Mouse (Mus musculus) limb, embryonic 14.5 days (tissue): ENCODE measurements around the gene Pik3c2g. TPM values are rescaled to one million over a fixed set of nuclear protein-coding genes. Genes with fewer than 3 reads are reported as not detected.
A peak's percentile ranks its signal among the peaks of the same experiment; 100 is the strongest.

ENCODE experiments used
- ATAC-seq: fragments of 200-750 bp; cut with Nextera tagmentation; 2 replicates; pipeline ENCODE4 v1.8.0; 2017; ENCODE audit warnings: low read depth, moderate number of reproducible peaks, moderate TSS enrichment; ENCODE audit not compliant: low FRiP score
- DNase-seq: peaks from one replicate; pipeline ENCODE4 v3.0.0-alpha.2; 2015; ENCODE audit warnings: low spot score
- H3K27ac ChIP-seq: fragments of 300-500 bp; sonication (generic); replicated peaks from 2 replicates; pipeline ENCODE4 v1.5.1; 2014; ENCODE audit warnings: low read depth, mild to moderate bottlenecking, low read length, moderate library complexity, mixed read lengths
- H3K27me3 ChIP-seq: fragments of 300-500 bp; sonication (generic); 2 replicates; pipeline ENCODE4 v1.6.1; 2014; ENCODE audit warnings: low read length, mixed read lengths; ENCODE audit not compliant: control insufficient read depth, insufficient read depth
- H3K36me3 ChIP-seq: fragments of 300-500 bp; sonication (generic); 2 replicates; pipeline ENCODE4 v1.6.1; 2014; ENCODE audit warnings: mild to moderate bottlenecking, low read length, moderate library complexity, mixed read lengths; ENCODE audit not compliant: control insufficient read depth, insufficient read depth
- H3K4me1 ChIP-seq: fragments of 300-500 bp; sonication (generic); 2 replicates; pipeline ENCODE4 v1.6.1; 2014; ENCODE audit warnings: antibody characterized with exemption, low read length, mixed read lengths; ENCODE audit not compliant: control insufficient read depth, insufficient read depth
- H3K4me2 ChIP-seq: fragments of 300-500 bp; sonication (generic); replicated peaks from 2 replicates; pipeline ENCODE4 v1.6.1; 2014; ENCODE audit warnings: low read depth, mild to moderate bottlenecking, low read length, moderate library complexity; ENCODE audit not compliant: severe bottlenecking
- H3K4me3 ChIP-seq: fragments of 300-500 bp; sonication (generic); replicated peaks from 2 replicates; pipeline ENCODE4 v1.5.1; 2014; ENCODE audit warnings: low read length
- H3K9ac ChIP-seq: fragments of 300-500 bp; sonication (generic); 2 replicates; pipeline ENCODE4 v1.6.1; 2014; ENCODE audit warnings: mild to moderate bottlenecking, low read depth, low read length, moderate library complexity; ENCODE audit not compliant: severe bottlenecking
- H3K9me3 ChIP-seq: fragments of 300-500 bp; sonication (generic); 2 replicates; pipeline ENCODE4 v1.6.1; 2016; ENCODE audit warnings: low read length; ENCODE audit not compliant: control insufficient read depth
- POLR2A ChIP-seq: fragments of 200-500 bp; IDR thresholded peaks from 2 replicates; pipeline ENCODE4 v1.8.0; 2012; ENCODE audit warnings: inconsistent platforms, mild to moderate bottlenecking, moderate library complexity, borderline replicate concordance; ENCODE audit not compliant: insufficient read depth, insufficient read length; ENCODE audit errors: extremely low read depth
- WGBS: fragments of 180-500 bp; shearing (Covaris S2); extraction: QIAGEN DNeasy Blood & Tissue Kit; methylation state at CpG from one replicate; pipeline ENCODE4 v1.1.7; 2014; 5-methylcytosine and 5-hydroxymethylcytosine counted together
- polyA plus RNA-seq, 2 experiments: library from polyadenylated mRNA; depleted of rRNA in 1 of 2; stranded (reverse) in 1 of 2; unstranded in 1 of 2; fragments of >200 nt; fragmentation: Nextera tagmentation in 1 of 2; extraction: Ambion mirVana in 1 of 2; gene quantifications; 2 replicates each; pipeline versions ENCODE4 v1.2.1 to v1.2.3; 2012 to 2014

Pik3c2g gene
- polyA plus RNA-seq, 2 experiments, result 0.54 to 1.8 TPM

DNA sequence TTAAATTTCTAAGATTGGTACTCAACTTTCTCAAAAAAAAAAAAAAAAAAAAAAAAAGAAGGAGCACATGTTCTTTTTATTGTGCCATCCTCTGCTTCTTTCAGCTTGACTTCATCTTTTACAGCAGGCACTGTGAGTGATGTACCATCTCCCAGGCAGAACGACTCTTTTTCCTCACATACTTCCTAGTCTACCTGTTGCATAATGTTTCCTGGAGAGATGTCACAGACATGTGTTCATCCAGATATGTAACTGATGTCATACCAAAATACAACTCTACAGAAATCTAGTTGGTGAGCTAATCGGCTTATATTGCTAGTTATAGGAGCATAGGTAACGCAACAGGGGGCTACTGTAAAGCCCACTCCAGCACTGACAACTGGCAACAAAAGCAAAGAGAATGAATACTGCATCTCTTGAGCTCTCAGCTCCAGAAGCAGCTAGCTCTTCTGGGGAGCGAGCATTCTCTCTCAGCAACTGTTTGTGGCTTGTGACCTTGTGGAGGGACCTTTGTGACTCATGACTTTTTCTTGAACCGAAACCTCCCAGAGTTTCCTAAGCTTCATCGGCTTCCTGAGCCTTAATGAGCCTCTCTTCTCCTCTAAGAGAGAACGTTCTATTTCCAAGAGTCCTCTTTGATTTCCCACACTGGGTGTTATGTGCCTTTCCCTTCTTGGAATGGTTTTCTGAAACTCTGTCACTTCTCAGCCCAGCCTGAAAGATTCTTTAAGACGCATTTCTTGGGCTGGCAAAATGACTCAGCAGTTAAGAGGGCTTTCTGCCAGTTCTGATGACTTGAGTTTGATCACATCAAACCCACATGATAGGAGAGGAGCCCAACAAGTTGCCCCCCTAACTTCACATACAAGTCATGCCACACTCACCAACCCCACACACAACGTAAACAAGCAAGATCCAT is 148.9 kb downstream of the Pik3c2g start:
- WGBS, result 88% methylated on average over 9 of the region's 9 CpGs
- no peak overlapping the region for H3K4me3 ChIP-seq
- DNase-seq (no peak), ATAC-seq (no peak)
- H3K4me2 ChIP-seq, result no peak overlapping the region
- H3K4me1 ChIP-seq, result no peaks in the 10 kb centered on the region
- no peaks in the 10 kb centered on the region for H3K36me3 ChIP-seq
- no peaks in the 10 kb centered on the region for H3K27me3 ChIP-seq
- H3K9ac ChIP-seq, result no peak overlapping the region
- no peak overlapping the region for H3K27ac ChIP-seq
- TF ChIP-seq POLR2A, result no peak
- no peaks in the 10 kb centered on the region for H3K9me3 ChIP-seq

DNA sequence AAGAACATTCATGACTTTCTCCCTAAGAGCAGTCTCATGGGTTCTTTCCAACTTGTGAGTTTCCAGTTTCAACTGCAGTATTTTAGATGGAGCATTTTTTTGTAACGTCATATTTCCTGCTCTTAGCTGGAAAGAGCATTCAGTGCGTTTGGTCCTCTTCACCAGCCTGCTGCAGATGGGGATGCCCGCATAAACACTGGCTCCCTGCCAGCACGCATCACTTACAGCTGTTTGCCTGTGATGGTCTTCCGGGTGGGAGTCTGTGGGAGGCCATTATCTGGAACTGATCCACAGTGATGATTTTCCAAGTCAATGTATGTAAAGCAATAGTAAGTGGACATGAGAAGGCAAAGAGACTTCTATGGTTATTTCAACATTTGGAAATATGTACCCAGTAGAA is 151.3 kb downstream of the Pik3c2g start:
- H3K9me3 ChIP-seq, result no peaks in the 10 kb centered on the region
- no peak overlapping the region for H3K27ac ChIP-seq
- no peak overlapping the region for H3K4me2 ChIP-seq
- DNase-seq (peak; percentile 12), ATAC-seq (no peak)
- H3K4me3 ChIP-seq, result no peak overlapping the region
- TF ChIP-seq POLR2A, result no peak
- no peaks in the 10 kb centered on the region for H3K4me1 ChIP-seq
- no peaks in the 10 kb centered on the region for H3K27me3 ChIP-seq
- no peak overlapping the region for H3K9ac ChIP-seq
- 44% methylated on average over 5 of the region's 5 CpGs for WGBS
- no peaks in the 10 kb centered on the region for H3K36me3 ChIP-seq

- Histone ChIP-seq H3K27ac (no peak overlapping the region), H3K9ac (no peak overlapping the region), H3K4me1 (no peaks in the 10 kb centered on the region), H3K27me3 (no peaks in the 10 kb centered on the region), H3K36me3 (no peaks in the 10 kb centered on the region), H3K9me3 (no peaks in the 10 kb centered on the region), H3K4me3 (no peak overlapping the region), H3K4me2 (no peak overlapping the region)
- ATAC-seq, result no peak
- no peak for TF ChIP-seq POLR2A
- WGBS, result 69% methylated on average over 12 of the region's 12 CpGs
- DNase-seq, result no peak
Observed at GRCm38 (mm10) chr6:139742693-139743432, 155.8 kb downstream of the Pik3c2g start.

GRCm38 (mm10) chr6:139746758-139747479 is 159.9 kb downstream of the Pik3c2g start:
- no peak overlapping the region for H3K9ac ChIP-seq
- WGBS, result 85% methylated on average over 7 of the region's 7 CpGs
- H3K4me1 ChIP-seq, result peaks cover 2% of the 10 kb centered on the region; the same call in 1 of the 2 replicates
- no peak overlapping the region for H3K4me2 ChIP-seq
- DNase-seq, result no peak
- no peak for TF ChIP-seq POLR2A
- H3K27me3 ChIP-seq, result no peaks in the 10 kb centered on the region
- no peak for ATAC-seq
- no peak overlapping the region for H3K27ac ChIP-seq
- no peak overlapping the region for H3K4me3 ChIP-seq
- H3K36me3 ChIP-seq, result no peaks in the 10 kb centered on the region
- H3K9me3 ChIP-seq, result no peaks in the 10 kb centered on the region

GRCm38 (mm10) chr6:139748091-139748771 is 161.2 kb downstream of the Pik3c2g start:
- 55% methylated on average over 13 of the region's 13 CpGs for WGBS

More at GRCm38 (mm10) chr6:139748091-139748771, 161.2 kb downstream of the Pik3c2g start:
- Histone ChIP-seq H3K27me3 (no peaks in the 10 kb centered on the region), H3K36me3 (no peaks in the 10 kb centered on the region), H3K4me1 (peaks cover 2% of the 10 kb centered on the region; the same call in 1 of the 2 replicates), H3K9me3 (no peaks in the 10 kb centered on the region), H3K4me2 (no peak overlapping the region), H3K4me3 (no peak overlapping the region), H3K9ac (no peak overlapping the region), H3K27ac (peak overlapping the region; percentile 53)
- peak; percentile 66 for ATAC-seq
- peak; percentile 67 for DNase-seq
- no peak for TF ChIP-seq POLR2A
